Mouse (Mus musculus): ENCODE data around the gene Zfp366. TPM values are rescaled to one million over a fixed set of nuclear protein-coding genes. Genes with fewer than 3 reads are reported as not detected.

Gene Zfp366
- polyA plus RNA-seq, 1 experiment from 2014 or later: 0.77 TPM

DNA sequence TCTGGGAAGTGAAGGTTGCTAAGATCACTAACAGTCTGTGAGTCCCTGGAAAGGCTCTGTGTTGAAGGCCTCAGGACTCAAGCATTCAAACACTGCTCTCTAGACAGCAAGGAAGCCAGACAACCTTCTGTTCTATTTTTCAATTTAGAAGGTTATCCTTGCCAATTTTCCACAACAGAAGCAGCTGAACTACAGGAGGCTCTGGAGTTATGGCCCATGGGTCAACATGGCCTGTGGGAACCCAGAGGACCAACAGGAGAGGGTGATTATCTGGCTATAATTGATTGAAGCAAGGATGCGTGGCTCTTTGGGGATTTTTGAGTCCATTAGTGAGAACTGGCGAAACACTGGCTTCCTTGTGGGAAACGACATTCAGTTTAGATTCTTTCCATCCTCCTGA lies 48.7 kb downstream of the Zfp366 start:
- Histone ChIP-seq H3K27ac (replicated peaks) (no peak overlapping the region), H3K36me3 (no peaks in the 10 kb centered on the region), H3K4me1 (replicated peaks) (peaks cover 1% of the 10 kb centered on the region), H3K4me3 (no peak overlapping the region), H3K4me2 (no peak overlapping the region), H3K27me3 (no peaks in the 10 kb centered on the region), H3K9me3 (no peaks in the 10 kb centered on the region), H3K9ac (no peak overlapping the region)
- WGBS: 64% methylated on average over 3 of the region's 3 CpGs
- ATAC-seq (ENCODE audit: low FRiP score, low read depth): no peak

DNA sequence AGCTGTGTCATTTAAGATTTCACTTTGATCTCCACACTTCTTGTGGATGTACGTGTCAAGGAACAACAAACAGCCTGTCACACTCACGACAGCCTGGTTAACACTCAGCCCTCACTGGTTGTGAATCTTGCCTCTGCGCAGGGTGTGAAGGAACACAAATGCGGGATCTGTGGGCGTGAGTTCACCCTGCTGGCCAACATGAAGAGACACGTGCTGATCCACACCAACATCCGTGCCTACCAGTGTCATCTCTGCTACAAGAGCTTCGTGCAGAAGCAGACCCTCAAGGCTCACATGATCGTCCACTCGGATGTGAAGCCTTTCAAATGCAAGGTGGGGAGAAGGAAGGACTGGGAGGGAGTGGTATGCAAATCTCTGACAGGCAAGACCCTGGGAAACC lies 49.3 kb downstream of the Zfp366 start:
- no peak for ATAC-seq (ENCODE audit: low FRiP score, low read depth)
- no peaks in the 10 kb centered on the region for H3K9me3 ChIP-seq

DNA sequence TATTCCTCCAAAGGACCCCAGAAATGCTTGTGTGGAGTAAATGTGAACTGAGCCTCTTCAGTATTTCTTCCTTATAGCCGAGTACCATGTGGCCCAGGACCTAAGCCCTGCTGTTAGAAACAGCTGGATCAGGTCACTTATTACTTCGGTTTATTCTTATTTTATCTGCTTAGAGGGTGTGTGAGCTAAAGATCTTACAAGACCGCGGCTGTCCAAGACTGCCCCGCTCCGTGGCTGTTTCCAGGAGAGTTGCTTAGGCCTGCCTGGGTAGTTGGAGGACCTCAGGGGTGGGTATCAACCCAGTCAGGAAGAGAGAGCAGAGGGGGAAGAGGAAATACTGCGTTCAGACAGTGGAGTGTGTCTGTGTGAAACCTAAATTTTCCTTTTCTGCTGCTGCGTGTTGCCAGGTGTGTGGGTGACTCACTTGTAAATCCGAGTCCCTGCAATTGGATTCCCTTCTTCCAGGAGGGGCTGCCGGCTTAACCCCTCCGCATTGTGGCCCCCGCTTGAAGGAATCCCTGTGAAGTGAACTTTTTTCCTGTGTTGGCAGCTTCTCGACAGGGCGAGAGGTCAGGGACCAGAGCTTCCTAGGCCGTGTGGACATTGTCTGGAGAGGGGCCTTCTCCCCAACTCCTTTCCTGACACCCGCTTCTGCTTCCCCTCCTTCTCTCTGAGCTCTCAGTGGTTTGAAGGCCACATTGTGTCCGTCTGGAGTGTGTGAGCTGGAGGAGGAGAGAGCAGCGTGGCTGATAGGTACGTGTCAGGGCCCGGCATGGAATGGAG lies 51.0 kb downstream of the Zfp366 start:
- 82% methylated on average over 20 of the region's 20 CpGs for WGBS
- no peaks in the 10 kb centered on the region for H3K9me3 ChIP-seq
- H3K4me2 ChIP-seq: no peak overlapping the region
- no peak for ATAC-seq (ENCODE audit: low FRiP score, low read depth)
- no peaks in the 10 kb centered on the region for H3K36me3 ChIP-seq
- no peak overlapping the region for H3K4me3 ChIP-seq
- no peak overlapping the region for H3K27ac ChIP-seq (replicated peaks)
- no peak overlapping the region for H3K9ac ChIP-seq
- no peaks in the 10 kb centered on the region for H3K27me3 ChIP-seq
- H3K4me1 ChIP-seq (replicated peaks): peaks cover 12% of the 10 kb centered on the region

More for the DNA sequence above, 49.3 kb downstream of the Zfp366 start:
- H3K9ac ChIP-seq: no peak overlapping the region
- no peaks in the 10 kb centered on the region for H3K36me3 ChIP-seq
- H3K4me2 ChIP-seq: no peak overlapping the region
- 83% methylated on average over 10 of the region's 10 CpGs for WGBS
- no peak overlapping the region for H3K27ac ChIP-seq (replicated peaks)
- peaks cover 7% of the 10 kb centered on the region for H3K4me1 ChIP-seq (replicated peaks)
- H3K4me3 ChIP-seq: no peak overlapping the region
- no peaks in the 10 kb centered on the region for H3K27me3 ChIP-seq

DNA sequence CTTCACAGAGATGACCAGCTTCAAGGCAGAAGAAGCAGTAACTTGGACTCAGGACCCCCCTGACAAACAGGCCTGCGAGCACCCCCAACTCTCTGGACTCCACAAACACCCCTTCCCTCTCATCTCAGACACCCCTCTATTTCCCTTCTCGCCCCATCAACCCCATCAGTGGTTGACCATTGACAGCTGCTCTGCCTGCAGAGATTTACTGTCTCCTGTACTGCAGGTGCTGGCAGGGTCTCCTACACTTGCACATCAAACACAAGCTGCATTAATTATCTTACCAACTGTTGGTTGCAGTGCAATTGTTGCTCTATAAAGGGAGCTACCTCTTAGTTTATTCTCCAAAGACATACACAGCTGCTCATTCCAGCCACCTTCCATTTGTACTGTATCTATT lies 51.6 kb downstream of the Zfp366 start:
- Histone ChIP-seq H3K27ac (replicated peaks) (no peak overlapping the region), H3K4me3 (no peak overlapping the region), H3K4me1 (replicated peaks) (peaks cover 12% of the 10 kb centered on the region), H3K27me3 (no peaks in the 10 kb centered on the region), H3K4me2 (no peak overlapping the region), H3K36me3 (no peaks in the 10 kb centered on the region), H3K9ac (no peak overlapping the region), H3K9me3 (no peaks in the 10 kb centered on the region)
- 96% methylated on average over 2 of the region's 2 CpGs for WGBS
- no peak for ATAC-seq (ENCODE audit: low FRiP score, low read depth)

DNA sequence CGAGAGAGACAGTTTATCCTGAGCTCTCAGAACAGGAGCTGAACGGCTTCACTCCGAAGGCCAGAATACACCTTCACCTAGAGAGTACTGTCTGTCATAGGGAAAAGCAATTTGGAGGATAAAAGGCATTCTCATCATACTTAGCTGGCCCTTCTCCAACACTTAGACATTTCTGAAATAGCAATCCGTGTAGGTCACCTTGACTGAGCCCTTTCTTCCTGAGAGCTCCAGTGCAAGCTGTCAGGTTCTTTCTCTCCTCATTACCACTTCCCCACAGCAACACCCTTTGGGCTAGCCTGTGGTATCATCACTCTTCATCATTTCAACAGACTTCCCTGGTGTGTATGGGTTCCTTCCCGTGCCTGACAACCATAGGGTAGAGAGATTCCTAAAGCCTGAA lies 52.5 kb downstream of the Zfp366 start:
- ATAC-seq (ENCODE audit: low FRiP score, low read depth): no peak
- H3K4me3 ChIP-seq: no peak overlapping the region
- WGBS: 91% methylated on average over 5 of the region's 5 CpGs
- no peak overlapping the region for H3K9ac ChIP-seq
- H3K36me3 ChIP-seq: no peaks in the 10 kb centered on the region
- H3K27me3 ChIP-seq: no peaks in the 10 kb centered on the region
- no peak overlapping the region for H3K27ac ChIP-seq (replicated peaks)
- H3K4me1 ChIP-seq (replicated peaks): peaks cover 12% of the 10 kb centered on the region
- no peaks in the 10 kb centered on the region for H3K9me3 ChIP-seq
- H3K4me2 ChIP-seq: no peak overlapping the region

DNA sequence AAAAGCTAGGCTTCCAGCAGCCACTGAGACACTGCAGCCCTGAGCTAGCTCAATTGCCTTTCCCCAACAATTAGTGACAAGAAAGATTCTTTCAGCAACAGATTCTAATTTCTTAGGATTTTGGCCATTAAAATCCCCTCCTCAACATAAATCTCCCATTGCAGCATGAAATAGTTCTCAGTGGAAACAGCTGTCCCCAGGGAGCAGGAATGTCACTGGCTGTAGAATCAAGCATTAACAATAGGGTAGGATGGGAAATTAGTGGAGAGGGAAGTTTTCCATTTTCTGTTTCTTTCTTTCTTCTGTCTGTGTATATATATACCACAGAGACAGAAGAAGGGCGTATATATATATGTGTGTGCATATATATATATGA lies 53.2 kb downstream of the Zfp366 start:
- Histone ChIP-seq H3K27me3 (no peaks in the 10 kb centered on the region), H3K4me3 (no peak overlapping the region), H3K36me3 (no peaks in the 10 kb centered on the region), H3K4me1 (replicated peaks) (peaks cover 12% of the 10 kb centered on the region), H3K4me2 (no peak overlapping the region), H3K27ac (replicated peaks) (peak overlapping the region; percentile 55; the same call in 1 of the 2 replicates), H3K9me3 (no peaks in the 10 kb centered on the region), H3K9ac (no peak overlapping the region)
- WGBS: 94% methylated on average over 1 of the region's 1 CpGs
- ATAC-seq (ENCODE audit: low FRiP score, low read depth): no peak

DNA sequence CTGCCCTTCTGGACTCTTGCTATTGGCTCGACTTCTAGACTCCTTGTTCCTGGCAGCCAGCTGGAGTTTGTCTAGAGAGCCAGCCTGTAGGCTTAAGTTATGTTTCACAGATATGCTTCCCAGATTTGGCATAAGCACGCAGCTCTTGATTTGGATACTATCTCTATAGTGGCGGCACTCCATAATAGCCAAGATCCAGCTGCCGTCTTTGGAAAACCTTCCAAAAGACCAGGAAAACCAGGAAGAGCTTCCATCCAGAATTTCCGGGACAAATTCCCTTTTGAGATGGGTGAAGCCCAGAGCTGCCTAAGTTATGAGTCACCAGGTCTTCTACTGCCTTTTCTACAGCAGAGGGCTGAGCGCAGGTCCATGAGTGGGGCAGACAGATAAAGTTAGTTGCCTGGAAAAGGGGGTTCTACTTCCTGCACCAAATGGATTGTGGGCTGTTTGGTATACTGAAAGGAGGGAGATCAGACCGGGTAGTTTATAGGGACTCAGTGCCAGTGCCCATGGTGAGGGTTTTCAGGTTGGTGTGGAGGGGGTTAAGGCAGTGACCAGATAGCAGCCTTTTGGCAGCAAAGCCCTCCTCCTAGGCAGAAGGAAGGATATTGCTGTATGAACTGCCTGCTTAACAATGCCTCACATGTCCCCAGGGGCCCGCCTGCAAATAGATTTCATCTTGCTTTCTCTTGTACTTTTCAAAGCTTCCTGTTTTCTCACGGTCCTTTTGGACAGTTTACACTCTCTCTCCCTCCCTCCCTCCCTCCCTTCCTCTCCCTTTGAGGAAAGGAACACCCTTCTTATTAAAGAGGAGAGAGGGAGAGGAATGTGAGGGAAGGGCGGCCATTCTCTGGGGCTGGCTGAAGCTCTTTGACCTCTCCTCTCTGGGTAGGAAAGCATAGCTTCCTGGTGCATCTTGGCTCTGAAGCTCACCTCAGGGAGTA lies 53.9 kb downstream of the Zfp366 start:
- Histone ChIP-seq H3K4me1 (replicated peaks) (peaks cover 12% of the 10 kb centered on the region), H3K9me3 (no peaks in the 10 kb centered on the region), H3K9ac (no peak overlapping the region), H3K27me3 (no peaks in the 10 kb centered on the region), H3K4me2 (no peak overlapping the region), H3K27ac (replicated peaks) (peak overlapping the region; percentile 66), H3K36me3 (no peaks in the 10 kb centered on the region), H3K4me3 (no peak overlapping the region)
- ATAC-seq (ENCODE audit: low FRiP score, low read depth): 0 out of 2 replicates have a peak, but pooled peaks have one; percentile 49
- WGBS: 61% methylated on average over 10 of the region's 10 CpGs

DNA sequence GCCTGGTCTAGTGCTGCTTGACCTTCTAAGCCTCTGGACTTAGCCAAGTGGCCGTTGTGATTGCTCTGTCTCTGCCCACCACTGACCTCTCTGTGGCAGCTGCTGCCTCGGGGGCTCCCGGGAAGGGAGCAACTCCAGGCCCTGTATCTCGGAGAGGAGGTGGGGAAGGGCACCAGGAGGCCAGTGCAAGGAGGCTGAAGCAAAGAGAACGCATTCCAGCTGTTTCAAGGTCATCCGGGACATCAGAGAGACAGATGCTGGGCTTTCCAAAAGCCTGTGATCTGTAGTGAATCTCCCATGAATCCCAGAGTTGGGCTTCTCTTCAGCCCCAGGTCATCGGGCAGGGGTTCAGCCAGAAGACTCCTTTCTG lies 54.5 kb downstream of the Zfp366 start:
- Histone ChIP-seq H3K27me3 (no peaks in the 10 kb centered on the region), H3K9ac (no peak overlapping the region), H3K4me2 (no peak overlapping the region), H3K4me1 (replicated peaks) (peaks cover 12% of the 10 kb centered on the region), H3K4me3 (no peak overlapping the region), H3K9me3 (no peaks in the 10 kb centered on the region), H3K27ac (replicated peaks) (peak overlapping the region; percentile 66), H3K36me3 (no peaks in the 10 kb centered on the region)
- ATAC-seq (ENCODE audit: low FRiP score, low read depth): 0 out of 2 replicates have a peak, but pooled peaks have one; percentile 16
- WGBS: 28% methylated on average over 7 of the region's 7 CpGs

DNA sequence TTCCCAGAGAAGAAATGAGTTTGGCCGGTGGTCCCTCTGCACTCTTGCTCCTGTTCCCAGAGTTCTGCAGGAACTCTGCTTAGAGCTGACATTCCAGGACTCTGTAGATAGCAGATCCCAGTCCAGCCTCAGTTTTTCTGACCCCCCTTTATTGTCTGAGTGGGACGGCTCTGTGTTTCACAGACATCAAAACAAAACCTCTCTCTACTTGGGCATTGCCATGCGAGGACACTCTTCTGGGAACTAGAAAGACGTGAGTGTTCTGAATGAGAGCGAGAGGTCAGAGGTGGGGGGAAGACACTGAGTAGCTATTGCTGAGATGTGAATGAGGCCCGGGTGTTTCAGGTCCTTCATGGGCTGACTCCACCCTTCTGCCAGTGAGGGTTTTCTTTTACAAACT lies 55.1 kb downstream of the Zfp366 start:
- no peak for ATAC-seq (ENCODE audit: low FRiP score, low read depth)
- no peaks in the 10 kb centered on the region for H3K27me3 ChIP-seq
- no peak overlapping the region for H3K4me3 ChIP-seq
- no peak overlapping the region for H3K9ac ChIP-seq
- H3K9me3 ChIP-seq: no peaks in the 10 kb centered on the region
- no peaks in the 10 kb centered on the region for H3K36me3 ChIP-seq
- peak overlapping the region; percentile 66; the same call in 1 of the 2 replicates for H3K27ac ChIP-seq (replicated peaks)
- H3K4me2 ChIP-seq: no peak overlapping the region
- peaks cover 12% of the 10 kb centered on the region for H3K4me1 ChIP-seq (replicated peaks)
- 21% methylated on average over 6 of the region's 6 CpGs for WGBS

DNA sequence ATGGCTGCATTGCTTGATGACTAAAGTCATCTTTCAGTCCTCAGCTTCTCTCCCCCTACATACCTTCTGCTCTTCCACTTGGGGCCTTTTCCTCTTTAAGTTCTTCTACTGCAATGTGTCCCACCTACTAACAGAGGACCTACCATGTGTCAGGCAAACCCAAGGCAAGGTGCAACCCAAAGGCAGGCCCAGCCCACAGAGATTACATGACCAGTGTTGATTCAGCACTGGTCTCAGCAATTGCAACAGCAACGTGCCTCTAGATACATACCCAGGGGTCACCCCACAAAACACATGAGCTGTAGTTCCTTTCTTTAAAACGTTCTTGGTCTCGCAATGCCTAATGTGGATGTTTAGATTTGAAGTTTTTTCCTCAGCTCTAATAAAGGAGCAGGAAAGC lies 57.4 kb downstream of the Zfp366 start:
- WGBS: 84% methylated on average over 3 of the region's 3 CpGs

DNA sequence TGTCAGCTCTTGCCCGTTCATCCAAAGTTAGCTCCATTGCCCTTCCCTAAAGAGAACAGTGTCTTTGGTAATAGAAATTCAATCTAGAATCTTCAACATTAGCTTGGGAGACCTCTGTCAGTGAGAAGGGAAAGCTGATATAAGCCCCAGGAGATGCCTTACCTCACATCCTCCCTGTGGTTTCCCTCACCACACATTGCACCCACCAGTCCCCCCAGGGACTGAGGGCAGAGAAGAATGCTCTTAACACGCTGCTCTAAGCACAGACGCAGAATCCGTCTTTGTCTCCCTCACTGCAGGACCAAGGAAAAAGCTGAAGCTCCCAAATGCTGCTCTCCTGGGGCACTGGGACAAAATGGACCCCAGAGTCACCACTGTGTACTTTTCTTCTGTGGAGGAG lies 58.3 kb downstream of the Zfp366 start:
- no peaks in the 10 kb centered on the region for H3K9me3 ChIP-seq
- WGBS: 72% methylated on average over 4 of the region's 4 CpGs
- no peak overlapping the region for H3K4me2 ChIP-seq
- ATAC-seq (ENCODE audit: low FRiP score, low read depth): no peak
- no peak overlapping the region for H3K4me3 ChIP-seq
- H3K27me3 ChIP-seq: no peaks in the 10 kb centered on the region
- peaks cover 12% of the 10 kb centered on the region for H3K4me1 ChIP-seq (replicated peaks)
- H3K36me3 ChIP-seq: no peaks in the 10 kb centered on the region
- no peak overlapping the region for H3K9ac ChIP-seq
- H3K27ac ChIP-seq (replicated peaks): no peak overlapping the region

More for the DNA sequence above, 57.4 kb downstream of the Zfp366 start:
- no peaks in the 10 kb centered on the region for H3K27me3 ChIP-seq
- H3K9ac ChIP-seq: no peak overlapping the region
- peaks cover 12% of the 10 kb centered on the region for H3K4me1 ChIP-seq (replicated peaks)
- no peak overlapping the region for H3K27ac ChIP-seq (replicated peaks)
- H3K4me3 ChIP-seq: no peak overlapping the region
- no peaks in the 10 kb centered on the region for H3K9me3 ChIP-seq
- H3K36me3 ChIP-seq: no peaks in the 10 kb centered on the region
- no peak for ATAC-seq (ENCODE audit: low FRiP score, low read depth)
- H3K4me2 ChIP-seq: no peak overlapping the region

DNA sequence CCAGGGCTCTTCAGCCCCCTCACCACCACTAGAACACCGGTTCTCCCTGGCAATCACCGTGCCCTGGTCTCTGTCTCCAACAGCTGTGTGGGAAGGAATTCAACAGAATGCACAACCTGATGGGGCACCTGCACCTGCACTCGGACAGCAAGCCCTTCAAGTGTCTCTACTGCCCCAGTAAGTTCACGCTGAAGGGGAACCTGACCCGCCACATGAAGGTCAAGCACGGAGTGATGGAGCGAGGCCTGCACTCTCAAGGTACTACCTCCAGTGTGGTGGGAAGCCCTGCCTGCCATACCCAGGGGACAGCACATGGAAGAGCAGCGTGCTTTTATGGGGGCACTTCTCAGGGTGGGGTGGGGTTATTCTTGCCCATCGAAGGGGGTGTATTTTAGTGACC lies 59.2 kb downstream of the Zfp366 start:
- H3K27me3 ChIP-seq: no peaks in the 10 kb centered on the region
- no peaks in the 10 kb centered on the region for H3K36me3 ChIP-seq
- no peak overlapping the region for H3K9ac ChIP-seq
- H3K4me3 ChIP-seq: no peak overlapping the region
- H3K4me2 ChIP-seq: no peak overlapping the region
- no peaks in the 10 kb centered on the region for H3K9me3 ChIP-seq
- WGBS: 92% methylated on average over 9 of the region's 9 CpGs
- ATAC-seq (ENCODE audit: low FRiP score, low read depth): no peak
- peaks cover 6% of the 10 kb centered on the region for H3K4me1 ChIP-seq (replicated peaks)
- H3K27ac ChIP-seq (replicated peaks): no peak overlapping the region

Measured in hindbrain, embryonic 15.5 days (tissue).